Mouse (Mus musculus) kidney, embryonic 16.5 days (tissue): ENCODE measurements around the gene Ankrd6. TPM values are rescaled to one million over a fixed set of nuclear protein-coding genes. Genes with fewer than 3 reads are reported as not detected.

Source experiments
- ATAC-seq: fragments of 200-750 bp; cut with Nextera tagmentation; 2 replicates; pipeline ENCODE4 v1.8.0; 2017; ENCODE audit warnings: moderate TSS enrichment; ENCODE audit not compliant: low FRiP score, low TSS enrichment
- H3K27ac ChIP-seq: fragments of 300-500 bp; sonication (generic); 2 replicates; pipeline ENCODE4 v1.5.1; 2014; ENCODE audit warnings: low read length
- H3K27me3 ChIP-seq: fragments of 300-500 bp; sonication (generic); 2 replicates; pipeline ENCODE4 v1.6.1; 2014; ENCODE audit warnings: low read length, control low read depth, mixed read lengths; ENCODE audit not compliant: insufficient read depth
- H3K36me3 ChIP-seq: fragments of 300-500 bp; sonication (generic); 2 replicates; pipeline ENCODE4 v1.6.1; 2014; ENCODE audit warnings: low read length, control low read depth, mixed read lengths; ENCODE audit not compliant: insufficient read depth
- H3K4me1 ChIP-seq: fragments of 300-500 bp; sonication (generic); 2 replicates; pipeline ENCODE4 v1.6.1; 2014; ENCODE audit warnings: low read length, control low read depth, mixed read lengths; ENCODE audit not compliant: insufficient read depth
- H3K4me2 ChIP-seq: fragments of 300-500 bp; sonication (generic); replicated peaks from 2 replicates; pipeline ENCODE4 v1.6.1; 2014; ENCODE audit warnings: low read depth, low read length
- H3K4me3 ChIP-seq: fragments of 300-500 bp; sonication (generic); 2 replicates; pipeline ENCODE4 v1.5.1; 2014; ENCODE audit warnings: mild to moderate bottlenecking, low read length
- H3K9ac ChIP-seq: fragments of 300-500 bp; sonication (generic); replicated peaks from 2 replicates; pipeline ENCODE4 v1.6.1; 2014; ENCODE audit warnings: low read length
- H3K9me3 ChIP-seq: fragments of 300-500 bp; sonication (generic); 2 replicates; pipeline ENCODE4 v1.6.1; 2016; ENCODE audit warnings: low read length, control low read depth
- WGBS: fragments of 180-500 bp; shearing (Covaris S2); extraction: QIAGEN DNeasy Blood & Tissue Kit; methylation state at CpG from one replicate; pipeline ENCODE4 v1.1.7; 2014; 5-methylcytosine and 5-hydroxymethylcytosine counted together
- polyA plus RNA-seq: library from polyadenylated mRNA; unstranded; fragments of >200 nt; fragmentation: Nextera tagmentation; extraction: Ambion mirVana; gene quantifications from 2 replicates; pipeline ENCODE4 v1.2.1, GENCODE M21; 2015

Ankrd6 gene
- polyA plus RNA-seq, 1 experiment from 2014 or later: 13.8 TPM

- ATAC-seq: no peak
- no peaks in the 10 kb centered on the region for H3K27me3 ChIP-seq
- H3K9ac ChIP-seq: no peak overlapping the region
- H3K36me3 ChIP-seq: no peaks in the 10 kb centered on the region
- no peaks in the 10 kb centered on the region for H3K9me3 ChIP-seq
- no peak overlapping the region for H3K4me3 ChIP-seq
- no peak overlapping the region for H3K27ac ChIP-seq
- peaks cover 8% of the 10 kb centered on the region for H3K4me1 ChIP-seq
- 91% methylated on average over 13 of the region's 13 CpGs for WGBS
- no peak overlapping the region for H3K4me2 ChIP-seq
These were observed 21.8 kb downstream of the Ankrd6 start for GRCm38 (mm10) chr4:32928692-32929448.

GRCm38 (mm10) chr4:32923891-32924294 is 26.7 kb downstream of the Ankrd6 start:
- Histone ChIP-seq H3K9me3 (no peaks in the 10 kb centered on the region), H3K27ac (no peak overlapping the region), H3K4me3 (no peak overlapping the region), H3K4me2 (peak overlapping the region; percentile 13; the same call in 1 of the 2 replicates), H3K36me3 (no peaks in the 10 kb centered on the region), H3K9ac (no peak overlapping the region), H3K4me1 (peaks cover 10% of the 10 kb centered on the region), H3K27me3 (no peaks in the 10 kb centered on the region)
- ATAC-seq: no peak
- WGBS: 24% methylated on average over 9 of the region's 9 CpGs

- H3K9ac ChIP-seq: 0 out of 2 replicates have a peak overlapping the region, but pooled peaks have one; percentile 16
- 19% methylated on average over 10 of the region's 10 CpGs for WGBS
These were observed 27.2 kb downstream of the Ankrd6 start for GRCm38 (mm10) chr4:32923436-32923835.

GRCm38 (mm10) chr4:32922871-32923270 is 27.8 kb downstream of the Ankrd6 start:
- Histone ChIP-seq H3K27ac (no peak overlapping the region), H3K4me2 (no peak overlapping the region), H3K4me1 (peaks cover 10% of the 10 kb centered on the region), H3K4me3 (no peak overlapping the region), H3K27me3 (no peaks in the 10 kb centered on the region), H3K9ac (no peak overlapping the region), H3K9me3 (no peaks in the 10 kb centered on the region), H3K36me3 (no peaks in the 10 kb centered on the region)
- no peak for ATAC-seq
- WGBS: 94% methylated on average over 1 of the region's 1 CpGs

More at GRCm38 (mm10) chr4:32923436-32923835, 27.2 kb downstream of the Ankrd6 start:
- Histone ChIP-seq H3K27ac (0 out of 2 replicates have a peak overlapping the region, but pooled peaks have one; percentile 41), H3K4me2 (peak overlapping the region; percentile 13; the same call in 1 of the 2 replicates), H3K27me3 (no peaks in the 10 kb centered on the region), H3K4me3 (0 out of 2 replicates have a peak overlapping the region, but pooled peaks have one; percentile 3), H3K9me3 (no peaks in the 10 kb centered on the region), H3K36me3 (no peaks in the 10 kb centered on the region), H3K4me1 (peaks cover 10% of the 10 kb centered on the region)
- ATAC-seq: no peak

GRCm38 (mm10) chr4:32920863-32921262 is 29.8 kb downstream of the Ankrd6 start:
- 68% methylated on average over 7 of the region's 7 CpGs for WGBS

GRCm38 (mm10) chr4:32918571-32918970 is 32.1 kb downstream of the Ankrd6 start:
- Histone ChIP-seq H3K4me2 (no peak overlapping the region), H3K4me1 (peaks cover 23% of the 10 kb centered on the region), H3K27me3 (no peaks in the 10 kb centered on the region), H3K27ac (no peak overlapping the region), H3K4me3 (no peak overlapping the region), H3K36me3 (no peaks in the 10 kb centered on the region), H3K9ac (no peak overlapping the region), H3K9me3 (no peaks in the 10 kb centered on the region)
- no peak for ATAC-seq
- 64% methylated on average over 5 of the region's 5 CpGs for WGBS

More at GRCm38 (mm10) chr4:32920863-32921262, 29.8 kb downstream of the Ankrd6 start:
- H3K9me3 ChIP-seq: no peaks in the 10 kb centered on the region
- no peak overlapping the region for H3K4me3 ChIP-seq
- no peak overlapping the region for H3K4me2 ChIP-seq
- no peak overlapping the region for H3K27ac ChIP-seq
- ATAC-seq: no peak
- no peak overlapping the region for H3K9ac ChIP-seq
- H3K36me3 ChIP-seq: no peaks in the 10 kb centered on the region
- no peaks in the 10 kb centered on the region for H3K27me3 ChIP-seq
- H3K4me1 ChIP-seq: peaks cover 22% of the 10 kb centered on the region

- Histone ChIP-seq H3K4me2 (no peak overlapping the region), H3K9me3 (no peaks in the 10 kb centered on the region), H3K36me3 (no peaks in the 10 kb centered on the region), H3K9ac (no peak overlapping the region), H3K4me3 (no peak overlapping the region), H3K27me3 (no peaks in the 10 kb centered on the region), H3K27ac (peak overlapping the region; percentile 52), H3K4me1 (peaks cover 18% of the 10 kb centered on the region)
- ATAC-seq: peak; percentile 46; the same call in 1 of the 2 replicates
- WGBS: 50% methylated on average over 6 of the region's 6 CpGs
These were observed 33.8 kb downstream of the Ankrd6 start for GRCm38 (mm10) chr4:32916689-32917385.

GRCm38 (mm10) chr4:32915928-32916327 is 34.7 kb downstream of the Ankrd6 start:
- H3K27ac ChIP-seq: peak overlapping the region; percentile 76
- H3K9ac ChIP-seq: no peak overlapping the region
- no peak overlapping the region for H3K4me3 ChIP-seq
- peaks cover 18% of the 10 kb centered on the region for H3K4me1 ChIP-seq
- H3K4me2 ChIP-seq: peak overlapping the region; percentile 6; the same call in 1 of the 2 replicates
- H3K36me3 ChIP-seq: no peaks in the 10 kb centered on the region
- 5% methylated on average over 8 of the region's 8 CpGs for WGBS
- H3K27me3 ChIP-seq: no peaks in the 10 kb centered on the region
- peak; percentile 98 for ATAC-seq
- H3K9me3 ChIP-seq: no peaks in the 10 kb centered on the region

- H3K9me3 ChIP-seq: no peaks in the 10 kb centered on the region
- H3K36me3 ChIP-seq: no peaks in the 10 kb centered on the region
- no peak for ATAC-seq
- no peaks in the 10 kb centered on the region; the same call in 1 of the 2 replicates for H3K4me1 ChIP-seq
- no peak overlapping the region for H3K9ac ChIP-seq
- H3K27me3 ChIP-seq: no peaks in the 10 kb centered on the region
- H3K27ac ChIP-seq: no peak overlapping the region
- no peak overlapping the region for H3K4me3 ChIP-seq
- 96% methylated on average over 1 of the region's 1 CpGs for WGBS
- H3K4me2 ChIP-seq: no peak overlapping the region
These were observed 40.6 kb downstream of the Ankrd6 start for GRCm38 (mm10) chr4:32909996-32910395.
